Mouse (Mus musculus) lung, embryonic 14.5 days (tissue): ENCODE measurements at regions not wholly inside any gene's neighbourhood (a gene's known extent, or its start where the extent isn't known, plus 50 kb on each side); places are given as distances from the start of the nearest gene placed in this dataset.

Source experiments
- ATAC-seq: fragments of 200-750 bp; cut with Nextera tagmentation; 2 replicates; pipeline ENCODE4 v1.8.0; 2017; ENCODE audit warnings: mild to moderate bottlenecking, moderate TSS enrichment, moderate library complexity; ENCODE audit not compliant: insufficient read depth
- DNase-seq: peaks from one replicate; pipeline ENCODE4 v3.0.0-alpha.2; 2015
- H3K27ac ChIP-seq: fragments of 300-500 bp; sonication (generic); 2 replicates; pipeline ENCODE4 v1.5.1; 2014; ENCODE audit warnings: low read depth, mild to moderate bottlenecking, moderate library complexity
- H3K27me3 ChIP-seq: fragments of 300-500 bp; sonication (generic); 2 replicates; pipeline ENCODE4 v1.6.1; 2014; ENCODE audit warnings: low read length, control low read depth; ENCODE audit not compliant: insufficient read depth
- H3K36me3 ChIP-seq: fragments of 300-500 bp; sonication (generic); 2 replicates; pipeline ENCODE4 v1.6.1; 2014; ENCODE audit warnings: control low read depth; ENCODE audit not compliant: insufficient read depth
- H3K4me1 ChIP-seq: fragments of 300-500 bp; sonication (generic); 2 replicates; pipeline ENCODE4 v1.6.1; 2014; ENCODE audit warnings: antibody characterized with exemption, control low read depth; ENCODE audit not compliant: insufficient read depth
- H3K4me2 ChIP-seq: fragments of 300-500 bp; sonication (generic); 2 replicates; pipeline ENCODE4 v1.6.1; 2014; ENCODE audit warnings: mild to moderate bottlenecking
- H3K4me3 ChIP-seq: fragments of 300-500 bp; sonication (generic); 2 replicates; pipeline ENCODE4 v1.5.1; 2014; ENCODE audit warnings: low read depth, low read length
- H3K9ac ChIP-seq: fragments of 300-500 bp; sonication (generic); 2 replicates; pipeline ENCODE4 v1.6.1; 2014
- H3K9me3 ChIP-seq: fragments of 300-500 bp; sonication (generic); 2 replicates; pipeline ENCODE4 v1.6.1; 2016; ENCODE audit warnings: low read depth, low read length, control low read depth
- CTCF ChIP-seq: IDR thresholded peaks from 2 replicates; pipeline ENCODE4 v1.5.1; 2016; ENCODE audit warnings: antibody characterized with exemption, low read depth
- WGBS: fragments of 180-500 bp; shearing (Covaris S2); extraction: QIAGEN DNeasy Blood & Tissue Kit; methylation state at CpG from one replicate; pipeline ENCODE4 v1.1.7; 2014; 5-methylcytosine and 5-hydroxymethylcytosine counted together

GRCm38 (mm10) chr12:33577877-33578428, 148.5 kb downstream of the Twistnb start:
- Histone ChIP-seq H3K9me3 (no peaks in the 10 kb centered on the region), H3K4me1 (no peaks in the 10 kb centered on the region), H3K9ac (no peak overlapping the region), H3K27me3 (no peaks in the 10 kb centered on the region), H3K27ac (no peak overlapping the region), H3K4me3 (no peak overlapping the region), H3K36me3 (no peaks in the 10 kb centered on the region), H3K4me2 (no peak overlapping the region)
- no peak for TF ChIP-seq CTCF
- ATAC-seq, result no peak
- WGBS, result 55% methylated on average over 6 of the region's 6 CpGs
- DNase-seq, result no peak

- 49% methylated on average over 2 of the region's 2 CpGs for WGBS
- no peak for TF ChIP-seq CTCF
- Histone ChIP-seq H3K36me3 (no peaks in the 10 kb centered on the region), H3K4me3 (no peak overlapping the region), H3K9me3 (no peaks in the 10 kb centered on the region), H3K27me3 (no peaks in the 10 kb centered on the region), H3K27ac (no peak overlapping the region), H3K4me2 (no peak overlapping the region), H3K4me1 (no peaks in the 10 kb centered on the region), H3K9ac (no peak overlapping the region)
- no peak for DNase-seq
- no peak for ATAC-seq
Observed at GRCm38 (mm10) chr12:33580809-33581208, 151.4 kb downstream of the Twistnb start.

DNA sequence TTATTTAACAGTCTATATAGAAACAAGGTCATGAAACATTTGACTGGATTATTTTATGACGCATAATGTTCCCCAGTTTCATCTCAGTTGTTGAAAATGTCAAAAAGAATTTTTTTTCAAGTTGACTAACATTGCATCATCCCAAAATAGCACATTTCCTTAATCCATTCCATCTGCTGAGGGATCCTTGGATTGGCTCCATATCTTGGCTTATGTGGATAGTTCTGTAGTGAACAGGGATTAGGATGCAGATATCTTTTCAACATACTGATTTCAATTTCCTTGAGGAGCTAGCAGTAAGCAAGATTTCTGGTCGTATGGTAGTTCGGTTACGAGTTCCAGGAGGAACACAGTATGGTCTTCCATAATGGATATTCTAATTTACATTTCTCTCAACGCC, 161.6 kb downstream of the Twistnb start:
- Histone ChIP-seq H3K27me3 (no peaks in the 10 kb centered on the region), H3K36me3 (no peaks in the 10 kb centered on the region), H3K4me1 (no peaks in the 10 kb centered on the region), H3K4me2 (no peak overlapping the region), H3K27ac (no peak overlapping the region), H3K4me3 (no peak overlapping the region), H3K9ac (no peak overlapping the region), H3K9me3 (no peaks in the 10 kb centered on the region)
- no peak for ATAC-seq
- no peak for TF ChIP-seq CTCF
- 80% methylated on average over 5 of the region's 5 CpGs for WGBS
- DNase-seq, result no peak

- Histone ChIP-seq H3K9ac (no peak overlapping the region), H3K27ac (no peak overlapping the region), H3K27me3 (no peaks in the 10 kb centered on the region), H3K4me2 (peak overlapping the region; percentile 46), H3K4me1 (no peaks in the 10 kb centered on the region), H3K9me3 (no peaks in the 10 kb centered on the region), H3K36me3 (no peaks in the 10 kb centered on the region), H3K4me3 (0 out of 2 replicates have a peak overlapping the region, but pooled peaks have one; percentile 2)
- peak; percentile 33 for DNase-seq
- WGBS, result 27% methylated on average over 6 of the region's 6 CpGs
- peak; percentile 44; the same call in 1 of the 2 replicates for ATAC-seq
- no peak for TF ChIP-seq CTCF
Observed at GRCm38 (mm10) chr12:33592431-33592911, 163.0 kb downstream of the Twistnb start.

- no peak for TF ChIP-seq CTCF
- ATAC-seq (no peak), DNase-seq (no peak)
- Histone ChIP-seq H3K9ac (no peak overlapping the region), H3K27me3 (no peaks in the 10 kb centered on the region), H3K27ac (no peak overlapping the region), H3K4me2 (peak overlapping the region; percentile 46), H3K4me3 (0 out of 2 replicates have a peak overlapping the region, but pooled peaks have one; percentile 2), H3K4me1 (no peaks in the 10 kb centered on the region), H3K9me3 (no peaks in the 10 kb centered on the region), H3K36me3 (no peaks in the 10 kb centered on the region)
- WGBS, result 24% methylated on average over 17 of the region's 17 CpGs
Observed at GRCm38 (mm10) chr12:33592938-33593337, 163.5 kb downstream of the Twistnb start.

GRCm38 (mm10) chr12:33593685-33594084, 164.2 kb downstream of the Twistnb start:
- no peak for DNase-seq
- no peak overlapping the region for H3K9ac ChIP-seq
- H3K36me3 ChIP-seq, result no peaks in the 10 kb centered on the region
- no peaks in the 10 kb centered on the region for H3K27me3 ChIP-seq
- H3K9me3 ChIP-seq, result no peaks in the 10 kb centered on the region
- no peak overlapping the region for H3K4me2 ChIP-seq
- no peaks in the 10 kb centered on the region for H3K4me1 ChIP-seq
- H3K4me3 ChIP-seq, result no peak overlapping the region
- WGBS, result 74% methylated on average over 4 of the region's 4 CpGs
- no peak for TF ChIP-seq CTCF
- no peak for ATAC-seq
- H3K27ac ChIP-seq, result no peak overlapping the region

- ATAC-seq (no peak), DNase-seq (no peak)
- WGBS, result 58% methylated on average over 4 of the region's 4 CpGs
- no peak overlapping the region for H3K27ac ChIP-seq
- H3K4me2 ChIP-seq, result no peak overlapping the region
- TF ChIP-seq CTCF, result no peak
- no peaks in the 10 kb centered on the region for H3K4me1 ChIP-seq
- H3K9me3 ChIP-seq, result no peaks in the 10 kb centered on the region
- no peak overlapping the region for H3K9ac ChIP-seq
- no peaks in the 10 kb centered on the region for H3K27me3 ChIP-seq
- H3K4me3 ChIP-seq, result no peak overlapping the region
- no peaks in the 10 kb centered on the region for H3K36me3 ChIP-seq
Observed at GRCm38 (mm10) chr12:33605393-33605792, 176.0 kb downstream of the Twistnb start.
